Mouse (Mus musculus) lung, postnatal 0 days (tissue): ENCODE results near the gene Cort.

Experiments
- CTCF ChIP-seq: IDR thresholded peaks from 2 replicates; pipeline ENCODE4 v1.5.1; 2016; ENCODE audit warnings: antibody characterized with exemption, mild to moderate bottlenecking
- EP300 ChIP-seq: IDR thresholded peaks from 2 replicates; pipeline ENCODE4 v1.6.1; 2016; ENCODE audit warnings: antibody characterized with exemption, mild to moderate bottlenecking, control low read depth

DNA sequence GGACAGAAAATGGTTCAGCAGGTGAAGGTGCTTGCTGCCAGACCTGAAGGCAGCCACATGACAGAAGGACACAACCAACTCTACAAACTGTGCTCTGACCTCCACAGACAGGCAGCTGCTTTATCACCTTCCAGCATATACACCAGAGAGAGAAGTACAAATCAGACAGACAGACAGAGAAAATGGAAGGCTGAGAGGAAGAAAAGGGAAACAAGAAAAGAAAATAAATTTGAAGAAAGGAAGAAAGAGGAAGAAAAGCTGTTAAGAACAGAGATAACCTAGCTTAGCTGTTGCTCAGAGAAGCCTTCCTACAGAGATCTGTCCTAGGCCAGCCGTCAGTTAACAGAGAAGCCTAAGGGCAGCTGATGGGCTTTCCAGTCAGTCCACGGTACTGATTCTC lies 32.6 kb upstream of the Cort start:
- TF ChIP-seq CTCF (no peak), EP300 (no peak)
